Mouse (Mus musculus) limb, embryonic 13.5 days (tissue): ENCODE measurements around the gene Ltbr. TPM values are rescaled to one million over a fixed set of nuclear protein-coding genes. Genes with fewer than 3 reads are reported as not detected.
A peak's percentile ranks its signal among the peaks of the same experiment; 100 is the strongest.

Source experiments
- ATAC-seq: fragments of 200-750 bp; cut with Nextera tagmentation; 2 replicates; pipeline ENCODE4 v1.8.0; 2017; ENCODE audit warnings: low read depth, moderate number of reproducible peaks, moderate TSS enrichment; ENCODE audit not compliant: low FRiP score
- H3K27ac ChIP-seq: fragments of 300-500 bp; sonication (generic); 2 replicates; pipeline ENCODE4 v1.5.1; 2015; ENCODE audit warnings: inconsistent platforms, mild to moderate bottlenecking, moderate library complexity
- H3K27me3 ChIP-seq: fragments of 300-500 bp; sonication (generic); 2 replicates; pipeline ENCODE4 v1.6.1; 2015; ENCODE audit warnings: mild to moderate bottlenecking, inconsistent platforms
- H3K36me3 ChIP-seq: fragments of 300-500 bp; sonication (generic); 2 replicates; pipeline ENCODE4 v1.6.1; 2015; ENCODE audit warnings: inconsistent platforms, mild to moderate bottlenecking, moderate library complexity
- H3K4me1 ChIP-seq: fragments of 300-500 bp; sonication (generic); 2 replicates; pipeline ENCODE4 v1.6.1; 2015; ENCODE audit warnings: inconsistent platforms
- H3K4me2 ChIP-seq: fragments of 300-500 bp; sonication (generic); replicated peaks from 2 replicates; pipeline ENCODE4 v1.6.1; 2015; ENCODE audit warnings: inconsistent platforms, mild to moderate bottlenecking, moderate library complexity
- H3K4me3 ChIP-seq: fragments of 300-500 bp; sonication (generic); 2 replicates; pipeline ENCODE4 v1.5.1; 2015; ENCODE audit warnings: moderate library complexity, mild to moderate bottlenecking, inconsistent platforms
- H3K9ac ChIP-seq: fragments of 300-500 bp; sonication (generic); 2 replicates; pipeline ENCODE4 v1.6.1; 2015; ENCODE audit warnings: mild to moderate bottlenecking, inconsistent platforms
- H3K9me3 ChIP-seq: fragments of 300-500 bp; sonication (generic); 2 replicates; pipeline ENCODE4 v1.6.1; 2016; ENCODE audit warnings: inconsistent platforms
- WGBS: fragments of 180-500 bp; shearing (Covaris S2); methylation state at CpG from one replicate; pipeline ENCODE4 v1.1.7; 2015; 5-methylcytosine and 5-hydroxymethylcytosine counted together
- polyA plus RNA-seq: library from polyadenylated mRNA; unstranded; fragments of >200 nt; fragmentation: Nextera tagmentation; extraction: Ambion mirVana; gene quantifications from 2 replicates; pipeline ENCODE4 v1.2.1, GENCODE M21; 2015

Gene Ltbr
- polyA plus RNA-seq, result 45.1 and 46.2 TPM in 2 replicates

DNA sequence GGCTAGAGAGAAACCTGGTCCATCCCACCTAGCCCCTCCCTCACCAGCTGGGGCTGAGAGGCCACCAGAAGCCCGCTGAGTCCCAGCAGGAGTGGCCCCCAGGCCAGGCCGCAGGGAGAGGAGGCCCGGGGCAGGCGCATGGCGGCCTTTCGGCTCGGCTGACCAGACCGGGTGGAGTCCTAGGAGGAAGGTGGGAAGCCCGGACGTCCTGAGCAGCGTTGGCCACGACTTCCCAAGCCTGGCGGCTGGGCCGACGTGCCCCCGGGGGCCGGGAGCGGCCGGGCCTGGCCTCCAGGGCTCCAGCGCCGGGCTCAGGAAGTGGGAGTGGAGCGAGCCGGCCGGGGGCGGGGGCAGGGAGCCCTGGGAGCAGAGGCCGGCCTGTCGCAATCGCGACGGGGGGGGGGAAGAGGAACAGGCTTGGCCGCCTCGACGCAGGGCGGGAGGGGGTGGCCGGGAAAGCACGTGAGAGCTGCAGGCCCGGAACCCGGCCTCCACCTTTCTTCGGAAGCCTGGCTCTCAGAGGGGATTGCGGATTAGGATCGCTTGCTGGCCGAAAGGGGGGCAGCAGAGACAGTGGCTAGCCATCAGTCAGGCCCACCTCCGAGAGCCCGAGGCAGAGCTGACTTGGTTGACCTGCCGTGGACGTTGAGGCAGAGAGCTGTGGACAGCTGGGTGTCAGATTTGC, at the start of gene Ltbr:
Ltbr (minus strand) TSS at position 340 of the 685 bp plus-strand sequence.
- H3K36me3 ChIP-seq, result peaks cover 18% of the 10 kb centered on the region
- ATAC-seq, result peak; percentile 80
- no peaks in the 10 kb centered on the region for H3K27me3 ChIP-seq
- H3K4me1 ChIP-seq, result peaks cover 49% of the 10 kb centered on the region
- peak within 1 kb of the TSS; percentile 79 for H3K27ac ChIP-seq
- no peaks in the 10 kb centered on the region for H3K9me3 ChIP-seq
- WGBS, result 2% methylated on average over 38 of the region's 46 CpGs
- peak within 1 kb of the TSS; percentile 82 for H3K9ac ChIP-seq
- H3K4me2 ChIP-seq, result peak within 1 kb of the TSS; percentile 82
- peak within 1 kb of the TSS; percentile 57 for H3K4me3 ChIP-seq

DNA sequence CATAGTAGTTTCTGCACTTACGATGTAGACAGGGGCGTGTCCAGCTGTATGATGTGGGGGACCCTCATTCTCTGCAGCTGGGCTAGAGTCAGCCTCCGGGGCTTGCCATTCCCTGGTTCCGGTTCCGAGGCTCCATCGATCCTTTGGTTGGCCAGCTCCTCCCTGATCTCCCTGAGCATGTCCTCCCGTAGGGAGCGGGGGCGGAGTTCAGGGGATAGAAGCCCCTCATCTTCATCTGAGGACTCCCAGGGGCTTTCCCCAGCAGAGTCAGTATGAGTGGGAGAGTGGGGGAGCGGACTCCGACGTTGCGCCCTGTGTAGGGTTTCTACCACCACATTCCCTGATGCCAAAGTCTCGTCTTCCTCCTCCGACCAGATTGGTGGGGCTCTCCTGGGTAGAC, 49.3 kb upstream of the Ltbr start:
- 29% methylated on average over 15 of the region's 15 CpGs for WGBS
- no peaks in the 10 kb centered on the region for H3K9me3 ChIP-seq
- H3K9ac ChIP-seq, result no peak overlapping the region
- peaks cover 48% of the 10 kb centered on the region for H3K36me3 ChIP-seq
- H3K27ac ChIP-seq, result no peak overlapping the region
- no peak overlapping the region for H3K4me3 ChIP-seq
- peaks cover 25% of the 10 kb centered on the region for H3K4me1 ChIP-seq
- H3K27me3 ChIP-seq, result peaks cover 34% of the 10 kb centered on the region
- H3K4me2 ChIP-seq, result peak overlapping the region; percentile 36
- no peak; the same call in 1 of the 2 replicates for ATAC-seq

DNA sequence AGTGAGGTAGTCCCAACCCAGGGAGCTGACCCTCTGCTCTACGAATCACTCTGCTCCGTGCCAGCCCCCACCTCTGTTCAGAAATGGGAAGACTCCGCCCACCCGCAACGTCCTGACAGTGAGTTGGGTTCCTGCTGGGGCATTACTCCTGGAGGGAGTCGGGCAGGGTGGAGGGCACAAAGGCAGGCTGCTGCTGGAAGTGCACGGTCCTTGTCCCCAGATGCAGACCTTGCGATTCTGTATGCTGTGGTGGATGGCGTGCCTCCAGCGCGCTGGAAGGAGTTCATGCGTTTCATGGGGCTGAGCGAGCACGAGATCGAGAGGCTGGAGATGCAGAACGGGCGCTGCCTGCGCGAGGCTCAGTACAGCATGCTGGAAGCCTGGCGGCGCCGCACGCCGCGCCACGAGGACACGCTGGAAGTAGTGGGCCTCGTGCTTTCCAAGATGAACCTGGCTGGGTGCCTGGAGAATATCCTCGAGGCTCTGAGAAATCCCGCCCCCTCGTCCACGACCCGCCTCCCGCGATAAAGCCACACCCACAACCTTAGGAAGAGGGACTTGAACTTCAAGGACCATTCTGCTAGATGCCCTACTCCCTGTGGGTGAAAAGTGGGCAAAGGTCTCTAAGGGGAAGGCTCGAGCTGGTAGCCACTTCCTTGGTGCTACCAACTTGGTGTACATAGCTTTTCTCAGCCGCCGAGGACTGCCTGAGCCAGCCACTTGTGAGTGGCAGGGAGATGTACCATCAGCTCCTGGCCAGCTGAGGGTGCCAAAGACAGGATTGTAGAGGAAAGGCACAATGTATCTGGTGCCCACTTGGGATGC, 48.0 kb upstream of the Ltbr start:
- no peak overlapping the region for H3K9ac ChIP-seq
- peaks cover 26% of the 10 kb centered on the region for H3K4me1 ChIP-seq
- no peak overlapping the region for H3K27ac ChIP-seq
- H3K36me3 ChIP-seq, result peaks cover 59% of the 10 kb centered on the region
- H3K4me2 ChIP-seq, result no peak overlapping the region
- WGBS, result 39% methylated on average over 38 of the region's 38 CpGs
- peak; percentile 13; the same call in 1 of the 2 replicates for ATAC-seq
- no peak overlapping the region for H3K4me3 ChIP-seq
- no peaks in the 10 kb centered on the region for H3K9me3 ChIP-seq
- peaks cover 34% of the 10 kb centered on the region for H3K27me3 ChIP-seq

DNA sequence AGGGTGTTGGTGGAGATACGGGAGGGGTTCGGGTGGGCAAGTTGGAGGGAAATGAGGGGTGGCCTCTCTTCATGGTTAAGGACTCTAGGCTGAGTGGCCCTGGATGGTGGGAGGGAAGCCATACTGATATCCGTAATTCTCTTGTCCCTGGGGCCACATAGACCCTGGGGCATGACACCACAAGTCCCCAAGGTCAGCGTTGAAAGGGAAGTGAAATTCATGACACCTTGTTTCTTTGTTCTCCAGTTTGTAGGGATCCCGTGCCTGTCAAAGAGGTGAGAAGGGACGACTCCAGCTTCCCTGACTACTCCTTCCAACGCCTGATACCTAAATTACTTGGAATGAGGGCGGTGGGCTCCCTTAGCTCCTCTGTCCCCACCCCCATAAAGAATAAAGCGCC, 47.2 kb upstream of the Ltbr start:
- Histone ChIP-seq H3K4me3 (no peak overlapping the region), H3K4me1 (peaks cover 34% of the 10 kb centered on the region), H3K9ac (no peak overlapping the region), H3K27ac (no peak overlapping the region), H3K4me2 (no peak overlapping the region), H3K36me3 (peaks cover 59% of the 10 kb centered on the region), H3K9me3 (no peaks in the 10 kb centered on the region), H3K27me3 (peaks cover 34% of the 10 kb centered on the region)
- ATAC-seq, result no peak
- 68% methylated on average over 9 of the region's 9 CpGs for WGBS

DNA sequence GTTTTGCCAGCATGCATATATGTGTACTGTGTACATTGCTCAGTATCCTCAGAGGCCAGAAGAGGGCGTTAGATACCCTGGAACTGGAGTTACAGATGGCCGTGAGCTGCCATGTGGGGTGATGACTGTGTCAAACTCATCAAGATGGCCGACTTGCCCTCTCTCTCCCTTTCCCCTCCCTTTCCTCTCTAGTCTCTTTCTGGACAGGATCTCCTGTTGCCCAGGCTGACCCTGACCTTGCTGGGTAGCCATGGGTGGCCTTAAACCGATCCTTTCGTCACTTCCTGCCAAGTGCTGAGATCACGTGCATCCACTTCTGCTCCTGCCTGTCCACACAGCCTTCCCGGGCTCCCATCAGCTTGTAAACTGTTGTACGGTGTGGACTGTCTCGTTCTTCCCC, 46.3 kb upstream of the Ltbr start:
- 0 out of 2 replicates have a peak overlapping the region, but pooled peaks have one; percentile 8 for H3K9ac ChIP-seq
- no peak overlapping the region for H3K4me2 ChIP-seq
- no peaks in the 10 kb centered on the region for H3K9me3 ChIP-seq
- no peak for ATAC-seq
- 46% methylated on average over 9 of the region's 9 CpGs for WGBS
- peaks cover 34% of the 10 kb centered on the region for H3K27me3 ChIP-seq
- H3K36me3 ChIP-seq, result peaks cover 59% of the 10 kb centered on the region
- H3K4me3 ChIP-seq, result no peak overlapping the region
- peaks cover 42% of the 10 kb centered on the region for H3K4me1 ChIP-seq
- H3K27ac ChIP-seq, result no peak overlapping the region

DNA sequence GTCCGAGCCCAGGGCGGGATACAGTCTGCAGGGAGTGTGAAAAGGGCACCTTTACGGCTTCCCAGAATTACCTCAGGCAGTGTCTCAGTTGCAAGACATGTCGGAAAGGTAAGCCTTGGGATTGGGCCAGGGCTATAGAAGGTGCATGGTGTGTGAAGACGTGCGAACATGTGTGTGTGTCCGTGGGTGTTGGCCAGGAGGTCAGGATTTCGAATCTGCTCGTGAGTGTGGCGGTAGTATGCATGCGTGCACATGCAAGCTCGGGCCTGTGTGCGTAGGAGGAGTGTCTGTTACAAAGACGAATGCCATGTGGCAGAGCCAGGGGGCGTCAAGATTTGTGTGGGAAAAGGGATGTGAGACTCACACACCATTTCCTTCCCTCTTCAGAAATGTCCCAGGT, 43.6 kb upstream of the Ltbr start:
- 88% methylated on average over 15 of the region's 15 CpGs for WGBS
- Histone ChIP-seq H3K36me3 (peaks cover 54% of the 10 kb centered on the region), H3K4me2 (no peak overlapping the region), H3K4me1 (peaks cover 47% of the 10 kb centered on the region), H3K27me3 (peaks cover 17% of the 10 kb centered on the region), H3K9me3 (no peaks in the 10 kb centered on the region), H3K27ac (no peak overlapping the region), H3K4me3 (no peak overlapping the region), H3K9ac (no peak overlapping the region)
- no peak for ATAC-seq

DNA sequence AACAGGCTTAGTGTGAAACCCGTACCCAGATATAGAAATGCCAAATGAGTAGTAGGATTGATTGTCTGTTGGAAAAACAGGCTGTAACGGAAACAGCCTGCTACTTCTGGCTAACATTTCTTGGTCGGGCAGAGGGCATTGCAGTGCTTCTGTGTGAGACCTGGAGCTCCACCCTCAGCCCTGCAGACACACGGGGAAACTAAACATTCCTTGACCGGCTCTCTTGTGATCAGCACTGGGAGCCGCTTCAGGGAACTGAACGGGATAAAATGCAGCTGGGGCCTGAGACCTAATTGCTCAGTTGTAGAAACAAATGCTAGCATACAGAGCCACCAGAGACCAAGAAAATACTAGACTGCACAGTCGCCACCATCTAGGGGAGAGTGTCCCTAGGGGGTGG, 42.6 kb upstream of the Ltbr start:
- H3K9ac ChIP-seq, result no peak overlapping the region
- H3K4me3 ChIP-seq, result no peak overlapping the region
- no peak for ATAC-seq
- WGBS, result 16% methylated on average over 8 of the region's 8 CpGs
- H3K27ac ChIP-seq, result no peak overlapping the region
- H3K4me2 ChIP-seq, result peak overlapping the region; percentile 51; the same call in 1 of the 2 replicates
- H3K27me3 ChIP-seq, result peaks cover 6% of the 10 kb centered on the region
- no peaks in the 10 kb centered on the region for H3K9me3 ChIP-seq
- H3K4me1 ChIP-seq, result peaks cover 56% of the 10 kb centered on the region
- peaks cover 43% of the 10 kb centered on the region for H3K36me3 ChIP-seq

DNA sequence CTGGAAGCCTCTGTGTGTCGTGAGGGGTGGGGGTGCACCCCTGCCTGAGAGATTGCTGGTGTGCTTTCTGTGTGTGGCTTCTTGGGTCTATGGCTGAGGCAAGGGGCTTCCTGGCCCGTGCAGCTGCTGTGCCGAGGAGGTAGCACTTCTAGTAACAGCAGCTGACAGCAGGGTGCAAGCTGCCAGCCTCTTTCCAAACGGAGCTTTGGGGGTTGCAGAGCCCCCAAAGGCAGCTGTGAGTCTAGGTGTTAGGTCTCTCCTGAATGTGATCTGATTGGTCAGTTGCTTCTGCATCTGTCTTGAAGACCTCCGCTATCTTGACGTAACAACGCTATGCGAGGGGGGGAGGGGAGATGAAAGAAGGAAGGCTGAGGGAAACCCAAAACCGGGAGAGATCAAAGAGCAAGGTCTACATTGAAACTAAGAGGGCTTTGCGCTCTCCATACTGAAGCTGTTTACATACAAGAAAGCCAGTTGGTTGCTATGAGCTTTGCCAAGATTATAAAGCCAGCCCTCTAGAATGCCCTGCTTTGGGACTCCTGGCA, 41.6 kb upstream of the Ltbr start:
- Histone ChIP-seq H3K27me3 (no peaks in the 10 kb centered on the region), H3K27ac (peak overlapping the region; percentile 69), H3K9me3 (no peaks in the 10 kb centered on the region), H3K9ac (peak overlapping the region; percentile 54; the same call in 1 of the 2 replicates), H3K4me1 (peaks cover 62% of the 10 kb centered on the region), H3K36me3 (peaks cover 33% of the 10 kb centered on the region), H3K4me2 (peak overlapping the region; percentile 51), H3K4me3 (peak overlapping the region; percentile 17)
- peak; percentile 55; the same call in 1 of the 2 replicates for ATAC-seq
- WGBS, result 3% methylated on average over 10 of the region's 10 CpGs

DNA sequence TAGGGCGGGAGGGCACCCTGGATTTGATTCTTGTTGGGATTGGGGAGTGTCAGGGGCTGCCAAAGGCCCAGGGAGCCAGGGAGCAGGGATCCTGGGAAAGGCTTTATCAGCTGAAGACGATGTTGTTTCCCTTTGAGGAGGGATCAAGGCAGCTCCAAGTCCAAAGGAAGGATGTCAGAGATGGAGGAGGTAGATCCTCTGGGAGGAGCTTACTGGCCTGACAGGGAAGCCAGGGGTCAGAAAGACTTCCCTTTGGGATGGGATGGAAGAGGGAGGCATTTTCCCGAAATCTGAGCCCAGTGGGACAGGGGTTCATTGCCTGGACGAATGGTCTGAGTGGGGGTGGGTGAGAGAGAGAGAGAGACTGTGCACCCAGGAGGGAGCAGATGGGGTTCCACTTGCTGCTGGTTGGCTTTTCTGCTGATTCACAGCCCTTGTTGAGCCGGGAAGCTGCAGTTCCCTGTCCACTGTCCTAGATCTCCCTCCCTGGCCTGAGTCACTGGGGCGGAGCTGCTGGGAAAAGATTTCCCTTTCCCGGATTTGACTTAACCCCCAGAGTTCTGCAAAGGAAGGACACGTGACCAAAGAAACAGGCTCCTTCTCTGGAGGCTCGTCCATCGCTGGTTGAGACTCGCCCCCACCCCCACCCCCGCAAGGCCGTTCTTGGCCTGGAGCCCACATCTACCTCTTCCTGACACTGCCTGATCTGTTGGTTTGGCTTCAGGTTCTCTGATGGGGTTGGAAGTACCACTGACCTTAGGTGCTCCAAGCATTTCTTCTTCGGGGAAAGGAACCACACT, 40.9 kb upstream of the Ltbr start:
- peaks cover 26% of the 10 kb centered on the region for H3K36me3 ChIP-seq
- peak overlapping the region; percentile 51 for H3K4me2 ChIP-seq
- peaks cover 62% of the 10 kb centered on the region for H3K4me1 ChIP-seq
- H3K4me3 ChIP-seq, result peak overlapping the region; percentile 17
- H3K27me3 ChIP-seq, result no peaks in the 10 kb centered on the region
- 11% methylated on average over 14 of the region's 14 CpGs for WGBS
- peak; percentile 26; the same call in 1 of the 2 replicates for ATAC-seq
- no peaks in the 10 kb centered on the region for H3K9me3 ChIP-seq
- H3K27ac ChIP-seq, result peak overlapping the region; percentile 69
- peak overlapping the region; percentile 54 for H3K9ac ChIP-seq

DNA sequence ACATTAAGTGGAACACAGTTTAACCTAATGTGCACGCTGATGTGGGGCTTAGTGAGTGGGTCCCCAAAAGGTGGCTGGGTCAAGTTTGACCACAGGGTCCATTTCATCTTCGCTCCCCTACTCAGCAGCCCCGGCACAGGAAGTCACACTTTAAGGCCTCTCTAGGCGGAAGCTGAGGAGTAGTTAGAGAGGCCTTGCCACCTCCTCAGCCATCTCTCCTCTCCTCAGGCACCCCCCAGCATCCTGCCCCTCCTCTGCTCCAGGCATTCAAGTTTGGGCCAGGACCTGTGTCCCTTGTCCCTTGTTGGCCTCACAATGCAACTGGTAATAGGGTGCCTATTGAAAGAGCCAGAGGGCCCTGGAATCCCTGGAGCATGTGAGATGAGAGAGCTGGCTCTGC, 40.0 kb upstream of the Ltbr start:
- peaks cover 17% of the 10 kb centered on the region for H3K36me3 ChIP-seq
- H3K27ac ChIP-seq, result 0 out of 2 replicates have a peak overlapping the region, but pooled peaks have one; percentile 69
- peak overlapping the region; percentile 51; the same call in 1 of the 2 replicates for H3K4me2 ChIP-seq
- 0 out of 2 replicates have a peak overlapping the region, but pooled peaks have one; percentile 9 for H3K9ac ChIP-seq
- ATAC-seq, result no peak
- H3K9me3 ChIP-seq, result no peaks in the 10 kb centered on the region
- WGBS, result 68% methylated on average over 4 of the region's 4 CpGs
- peaks cover 67% of the 10 kb centered on the region for H3K4me1 ChIP-seq
- H3K4me3 ChIP-seq, result no peak overlapping the region
- no peaks in the 10 kb centered on the region for H3K27me3 ChIP-seq

DNA sequence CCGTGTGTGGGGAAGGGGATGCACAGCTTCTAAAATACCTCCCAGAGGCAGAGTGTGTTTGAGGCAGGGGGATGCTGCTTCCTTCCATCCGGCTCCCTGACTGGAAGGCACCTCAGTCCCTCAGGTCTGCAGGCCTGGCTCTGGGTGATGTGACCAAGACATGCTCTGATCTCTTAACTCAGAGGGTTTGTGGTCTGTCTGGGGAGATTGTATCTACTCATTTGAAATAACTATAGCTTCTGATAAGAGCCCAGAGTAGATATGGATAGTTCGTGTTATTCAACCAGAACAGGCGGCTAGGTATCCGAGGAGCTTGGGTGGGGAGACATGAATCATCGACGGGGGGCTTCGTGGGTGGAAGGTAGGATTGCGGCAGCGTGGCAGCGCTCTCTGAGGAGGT, 39.5 kb upstream of the Ltbr start:
- H3K36me3 ChIP-seq, result peaks cover 12% of the 10 kb centered on the region
- peak overlapping the region; percentile 16 for H3K4me2 ChIP-seq
- no peak overlapping the region for H3K4me3 ChIP-seq
- H3K9ac ChIP-seq, result peak overlapping the region; percentile 45; the same call in 1 of the 2 replicates
- no peaks in the 10 kb centered on the region for H3K27me3 ChIP-seq
- 0 out of 2 replicates have a peak overlapping the region, but pooled peaks have one; percentile 69 for H3K27ac ChIP-seq
- no peaks in the 10 kb centered on the region for H3K9me3 ChIP-seq
- no peak for ATAC-seq
- WGBS, result 73% methylated on average over 11 of the region's 11 CpGs
- peaks cover 71% of the 10 kb centered on the region for H3K4me1 ChIP-seq
